Mouse (Mus musculus) liver, embryonic 14.5 days (tissue): ENCODE measurements around the gene Gstp2.

Experiments used
- CTCF ChIP-seq: IDR thresholded peaks from 2 replicates; pipeline ENCODE4 v1.5.1; 2016; ENCODE audit warnings: antibody characterized with exemption, low read depth, control low read depth
- EP300 ChIP-seq: IDR thresholded peaks from 2 replicates; pipeline ENCODE4 v1.6.1; 2016; ENCODE audit warnings: antibody characterized with exemption, low read depth

DNA sequence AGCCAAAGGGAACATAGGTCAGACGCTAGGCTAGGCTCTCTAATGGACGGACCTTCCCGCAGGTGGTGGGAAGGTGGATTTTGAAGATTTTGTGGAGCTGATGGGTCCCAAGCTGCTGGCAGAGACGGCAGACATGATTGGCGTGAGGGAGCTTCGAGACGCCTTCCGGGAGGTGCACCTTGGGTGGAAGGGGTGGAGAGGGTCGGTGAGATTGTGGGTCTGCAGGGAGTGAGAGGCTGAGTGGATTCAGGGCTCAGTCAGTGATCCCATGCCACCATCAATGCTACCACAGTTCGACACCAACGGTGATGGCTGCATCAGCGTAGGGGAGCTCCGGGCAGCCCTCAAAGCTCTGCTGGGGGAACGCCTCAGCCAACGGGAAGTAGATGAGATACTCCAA is 40.3 kb upstream of the Gstp2 start:
- no peak for TF ChIP-seq CTCF
- TF ChIP-seq EP300, result no peak
